Mouse (Mus musculus): ENCODE data around the gene Dcaf4. TPM values are rescaled to one million over a fixed set of nuclear protein-coding genes. Genes with fewer than 3 reads are reported as not detected.
A peak's percentile ranks its signal among the peaks of the same experiment; 100 is the strongest.

Gene Dcaf4
- polyA plus RNA-seq, 1 experiment from 2014 or later, result 27.4 TPM

GRCm38 (mm10) chr12:83525822-83526544, 5.7 kb downstream of the Dcaf4 start:
- ATAC-seq (ENCODE audit: low FRiP score, low read depth), result no peak
- Histone ChIP-seq H3K27me3 (no peaks in the 10 kb centered on the region), H3K4me2 (replicated peaks) (no peak overlapping the region), H3K9me3 (no peaks in the 10 kb centered on the region), H3K4me3 (no peak overlapping the region), H3K4me1 (peaks cover 10% of the 10 kb centered on the region), H3K36me3 (no peaks in the 10 kb centered on the region), H3K27ac (replicated peaks) (no peak overlapping the region), H3K9ac (replicated peaks) (no peak overlapping the region)
- WGBS, result 84% methylated on average over 18 of the region's 18 CpGs

- no peaks in the 10 kb centered on the region for H3K27me3 ChIP-seq
- no peaks in the 10 kb centered on the region for H3K9me3 ChIP-seq
- no peak overlapping the region for H3K9ac ChIP-seq (replicated peaks)
- no peak for ATAC-seq (ENCODE audit: low FRiP score, low read depth)
- no peak overlapping the region for H3K27ac ChIP-seq (replicated peaks)
- 67% methylated on average over 6 of the region's 6 CpGs for WGBS
- H3K4me2 ChIP-seq (replicated peaks), result no peak overlapping the region
- peaks cover 9% of the 10 kb centered on the region; the same call in 1 of the 2 replicates for H3K36me3 ChIP-seq
- H3K4me1 ChIP-seq, result no peaks in the 10 kb centered on the region
- no peak overlapping the region for H3K4me3 ChIP-seq
These were observed 7.5 kb downstream of the Dcaf4 start for GRCm38 (mm10) chr12:83527816-83528215.

GRCm38 (mm10) chr12:83528665-83529064, 8.4 kb downstream of the Dcaf4 start:
- Histone ChIP-seq H3K36me3 (peaks cover 13% of the 10 kb centered on the region; the same call in 1 of the 2 replicates), H3K4me1 (no peaks in the 10 kb centered on the region)
- no peak for ATAC-seq (ENCODE audit: low FRiP score, low read depth)

GRCm38 (mm10) chr12:83531992-83532391, 11.7 kb downstream of the Dcaf4 start:
- H3K9ac ChIP-seq (replicated peaks), result no peak overlapping the region
- H3K27ac ChIP-seq (replicated peaks), result no peak overlapping the region
- no peak overlapping the region for H3K4me3 ChIP-seq
- H3K4me1 ChIP-seq, result peaks cover 10% of the 10 kb centered on the region; the same call in 1 of the 2 replicates
- no peak for ATAC-seq (ENCODE audit: low FRiP score, low read depth)
- H3K27me3 ChIP-seq, result no peaks in the 10 kb centered on the region
- peaks cover 30% of the 10 kb centered on the region for H3K36me3 ChIP-seq
- H3K4me2 ChIP-seq (replicated peaks), result no peak overlapping the region
- WGBS, result 92% methylated on average over 6 of the region's 6 CpGs
- no peaks in the 10 kb centered on the region for H3K9me3 ChIP-seq

More at GRCm38 (mm10) chr12:83528665-83529064, 8.4 kb downstream of the Dcaf4 start:
- Histone ChIP-seq H3K4me3 (no peak overlapping the region), H3K9me3 (no peaks in the 10 kb centered on the region), H3K4me2 (replicated peaks) (no peak overlapping the region), H3K27ac (replicated peaks) (no peak overlapping the region), H3K9ac (replicated peaks) (no peak overlapping the region), H3K27me3 (no peaks in the 10 kb centered on the region)
- 91% methylated on average over 5 of the region's 5 CpGs for WGBS

- Histone ChIP-seq H3K27me3 (no peaks in the 10 kb centered on the region), H3K9ac (replicated peaks) (no peak overlapping the region), H3K4me3 (no peak overlapping the region), H3K9me3 (no peaks in the 10 kb centered on the region), H3K4me1 (peaks cover 10% of the 10 kb centered on the region; the same call in 1 of the 2 replicates), H3K4me2 (replicated peaks) (no peak overlapping the region), H3K36me3 (peaks cover 39% of the 10 kb centered on the region), H3K27ac (replicated peaks) (no peak overlapping the region)
- no peak for ATAC-seq (ENCODE audit: low FRiP score, low read depth)
- whole genome bisulfite sequencing, result 94% methylated on average over 3 of the region's 3 CpGs
These were observed 12.7 kb downstream of the Dcaf4 start for GRCm38 (mm10) chr12:83532966-83533365.

GRCm38 (mm10) chr12:83534190-83534589, 13.9 kb downstream of the Dcaf4 start:
- Histone ChIP-seq H3K4me2 (replicated peaks) (no peak overlapping the region), H3K36me3 (peaks cover 49% of the 10 kb centered on the region), H3K9ac (replicated peaks) (no peak overlapping the region), H3K4me3 (no peak overlapping the region), H3K27me3 (no peaks in the 10 kb centered on the region), H3K27ac (replicated peaks) (no peak overlapping the region), H3K4me1 (peaks cover 10% of the 10 kb centered on the region; the same call in 1 of the 2 replicates), H3K9me3 (no peaks in the 10 kb centered on the region)
- ATAC-seq (ENCODE audit: low FRiP score, low read depth), result no peak
- WGBS, result 83% methylated on average over 3 of the region's 3 CpGs

GRCm38 (mm10) chr12:83535428-83535827, 15.2 kb downstream of the Dcaf4 start:
- H3K4me2 ChIP-seq (replicated peaks), result no peak overlapping the region
- no peaks in the 10 kb centered on the region for H3K27me3 ChIP-seq
- no peak overlapping the region for H3K4me3 ChIP-seq
- H3K9ac ChIP-seq (replicated peaks), result no peak overlapping the region
- H3K9me3 ChIP-seq, result no peaks in the 10 kb centered on the region
- H3K4me1 ChIP-seq, result peaks cover 10% of the 10 kb centered on the region; the same call in 1 of the 2 replicates
- no peak overlapping the region for H3K27ac ChIP-seq (replicated peaks)
- ATAC-seq (ENCODE audit: low FRiP score, low read depth), result no peak
- WGBS, result 91% methylated on average over 11 of the region's 11 CpGs
- peaks cover 60% of the 10 kb centered on the region for H3K36me3 ChIP-seq

GRCm38 (mm10) chr12:83536039-83536438, 15.8 kb downstream of the Dcaf4 start:
- ATAC-seq (ENCODE audit: low FRiP score, low read depth), result 0 out of 2 replicates have a peak, but pooled peaks have one; percentile 34
- no peak overlapping the region for H3K4me2 ChIP-seq (replicated peaks)
- H3K4me1 ChIP-seq, result peaks cover 10% of the 10 kb centered on the region; the same call in 1 of the 2 replicates
- 65% methylated on average over 9 of the region's 9 CpGs for WGBS
- no peak overlapping the region for H3K27ac ChIP-seq (replicated peaks)
- H3K27me3 ChIP-seq, result no peaks in the 10 kb centered on the region
- H3K9me3 ChIP-seq, result no peaks in the 10 kb centered on the region
- peaks cover 66% of the 10 kb centered on the region for H3K36me3 ChIP-seq
- no peak overlapping the region for H3K4me3 ChIP-seq
- no peak overlapping the region for H3K9ac ChIP-seq (replicated peaks)

GRCm38 (mm10) chr12:83543997-83544396, 23.7 kb downstream of the Dcaf4 start:
- Histone ChIP-seq H3K27me3 (no peaks in the 10 kb centered on the region), H3K4me2 (replicated peaks) (no peak overlapping the region), H3K4me3 (no peak overlapping the region), H3K36me3 (peaks cover 55% of the 10 kb centered on the region), H3K9me3 (no peaks in the 10 kb centered on the region), H3K9ac (replicated peaks) (no peak overlapping the region), H3K27ac (replicated peaks) (no peak overlapping the region), H3K4me1 (no peaks in the 10 kb centered on the region)
- no peak for ATAC-seq (ENCODE audit: low FRiP score, low read depth)
- WGBS, result 92% methylated on average over 7 of the region's 7 CpGs

GRCm38 (mm10) chr12:83544791-83545190, 24.5 kb downstream of the Dcaf4 start:
- ATAC-seq (ENCODE audit: low FRiP score, low read depth), result no peak
- Histone ChIP-seq H3K27ac (replicated peaks) (no peak overlapping the region), H3K4me2 (replicated peaks) (no peak overlapping the region), H3K9me3 (no peaks in the 10 kb centered on the region), H3K9ac (replicated peaks) (no peak overlapping the region), H3K4me1 (no peaks in the 10 kb centered on the region), H3K36me3 (peaks cover 55% of the 10 kb centered on the region), H3K27me3 (no peaks in the 10 kb centered on the region), H3K4me3 (no peak overlapping the region)

GRCm38 (mm10) chr12:83551305-83551704, 31.0 kb downstream of the Dcaf4 start:
- Histone ChIP-seq H3K4me3 (no peak overlapping the region), H3K9me3 (no peaks in the 10 kb centered on the region), H3K4me1 (no peaks in the 10 kb centered on the region), H3K36me3 (peaks cover 88% of the 10 kb centered on the region), H3K4me2 (replicated peaks) (no peak overlapping the region), H3K27me3 (no peaks in the 10 kb centered on the region), H3K9ac (replicated peaks) (no peak overlapping the region), H3K27ac (replicated peaks) (no peak overlapping the region)
- ATAC-seq (ENCODE audit: low FRiP score, low read depth), result no peak
- WGBS, result 95% methylated on average over 16 of the region's 16 CpGs

GRCm38 (mm10) chr12:83553816-83554215, 33.5 kb downstream of the Dcaf4 start:
- Histone ChIP-seq H3K4me3 (no peak overlapping the region), H3K9ac (replicated peaks) (no peak overlapping the region), H3K27me3 (no peaks in the 10 kb centered on the region), H3K9me3 (no peaks in the 10 kb centered on the region), H3K4me2 (replicated peaks) (no peak overlapping the region), H3K36me3 (peaks cover 96% of the 10 kb centered on the region), H3K27ac (replicated peaks) (no peak overlapping the region), H3K4me1 (no peaks in the 10 kb centered on the region)
- 90% methylated on average over 4 of the region's 4 CpGs for WGBS
- ATAC-seq (ENCODE audit: low FRiP score, low read depth), result no peak

Data from midbrain, embryonic 12.5 days (tissue).